Mouse (Mus musculus) midbrain, embryonic 13.5 days (tissue): ENCODE data around the gene Rpp14. TPM values are rescaled to one million over a fixed set of nuclear protein-coding genes. Genes with fewer than 3 reads are reported as not detected.

Source experiments
- polyA plus RNA-seq: library from polyadenylated mRNA; unstranded; fragments of >200 nt; fragmentation: Nextera tagmentation; extraction: Ambion mirVana; gene quantifications from 2 replicates; pipeline ENCODE4 v1.2.1, GENCODE M21; 2015

Gene Rpp14
- polyA plus RNA-seq, 1 experiment from 2014 or later = 52.4 TPM

Other genes with a start within 250 kb of the Rpp14 start
- 0.42 TPM in 1 of 2 replicates, not detected in the other for gene Gm45521, start 123.1 kb upstream of the Rpp14 start, polyA plus RNA-seq
- gene Dnase1l3, start 85.8 kb upstream of the Rpp14 start, polyA plus RNA-seq = 0.03 and 0.10 TPM in 2 replicates
- 25.9 and 28.4 TPM in 2 replicates for gene Abhd6, start 77.5 kb upstream of the Rpp14 start, polyA plus RNA-seq
- 49.2 and 50.2 TPM in 2 replicates for gene Pxk, start 17.8 kb downstream of the Rpp14 start, polyA plus RNA-seq
- 254 TPM in 2 replicates for gene Pdhb, start 92.7 kb downstream of the Rpp14 start, polyA plus RNA-seq
- 4.6 and 5.2 TPM in 2 replicates for gene Kctd6, start 133.8 kb downstream of the Rpp14 start, polyA plus RNA-seq
- not detected in 2 replicates for gene Acox2, start 179.0 kb downstream of the Rpp14 start, polyA plus RNA-seq
- gene Fam107a, start 237.7 kb downstream of the Rpp14 start, polyA plus RNA-seq = 0.19 and 0.23 TPM in 2 replicates